Mouse (Mus musculus) kidney, adult 2 months (tissue): Measurements from ENCODE around the gene Plekho2. TPM values are rescaled to one million over a fixed set of nuclear protein-coding genes. Genes with fewer than 3 reads are reported as not detected.
A peak's percentile ranks its signal among the peaks of the same experiment; 100 is the strongest.

Source experiments
- DNase-seq: peaks from one replicate; pipeline ENCODE4 v3.0.0; 2021
- H3K27ac ChIP-seq: fragments of 200-500 bp; 2 replicates; pipeline ENCODE4 v1.5.1; 2012; ENCODE audit warnings: low read depth, low read length, control low read depth, inconsistent platforms; ENCODE audit not compliant: insufficient read depth
- H3K27me3 ChIP-seq: fragments of 200-500 bp; replicated peaks from 2 replicates; pipeline ENCODE4 v1.6.1; 2012; ENCODE audit warnings: mild to moderate bottlenecking, moderate library complexity, low read length, inconsistent platforms; ENCODE audit not compliant: control insufficient read depth, insufficient read depth
- H3K36me3 ChIP-seq: fragments of 200-500 bp; 2 replicates; pipeline ENCODE4 v1.6.1; 2012; ENCODE audit warnings: mild to moderate bottlenecking, moderate library complexity, low read length, inconsistent platforms; ENCODE audit not compliant: control insufficient read depth, insufficient read depth
- H3K4me1 ChIP-seq: fragments of 200-500 bp; 2 replicates; pipeline ENCODE4 v1.6.1; 2011; ENCODE audit warnings: low read length; ENCODE audit not compliant: control insufficient read depth, insufficient read depth
- H3K4me3 ChIP-seq: fragments of 200-500 bp; 2 replicates; pipeline ENCODE4 v1.5.1; 2011; ENCODE audit warnings: mild to moderate bottlenecking, low read depth, low read length, control low read depth; ENCODE audit not compliant: insufficient read depth
- CTCF ChIP-seq: fragments of 200-500 bp; conservative IDR thresholded peaks from 2 replicates; pipeline ENCODE4 v1.5.1; 2011; ENCODE audit warnings: low read depth, mild to moderate bottlenecking, control low read depth, low read length, moderate library complexity, mixed read lengths; ENCODE audit not compliant: insufficient read depth, insufficient read length
- POLR2A ChIP-seq: fragments of 200-500 bp; IDR thresholded peaks from one replicate; pipeline ENCODE4 v1.6.1; 2011; ENCODE audit warnings: low read depth, low read length, control low read depth
- WGBS: fragments of 180-500 bp; shearing (Covaris S2); methylation state at CpG from one replicate; pipeline ENCODE4 v1.1.7; 2018; 5-methylcytosine and 5-hydroxymethylcytosine counted together
- polyA plus RNA-seq: library from polyadenylated mRNA; depleted of rRNA; stranded (reverse); fragments of >200 nt; gene quantifications from 2 replicates; pipeline ENCODE4 v1.2.3, GENCODE M21; 2012; rRNA removed

Gene Plekho2
- polyA plus RNA-seq: 9.8 and 10.4 TPM in 2 replicates

DNA sequence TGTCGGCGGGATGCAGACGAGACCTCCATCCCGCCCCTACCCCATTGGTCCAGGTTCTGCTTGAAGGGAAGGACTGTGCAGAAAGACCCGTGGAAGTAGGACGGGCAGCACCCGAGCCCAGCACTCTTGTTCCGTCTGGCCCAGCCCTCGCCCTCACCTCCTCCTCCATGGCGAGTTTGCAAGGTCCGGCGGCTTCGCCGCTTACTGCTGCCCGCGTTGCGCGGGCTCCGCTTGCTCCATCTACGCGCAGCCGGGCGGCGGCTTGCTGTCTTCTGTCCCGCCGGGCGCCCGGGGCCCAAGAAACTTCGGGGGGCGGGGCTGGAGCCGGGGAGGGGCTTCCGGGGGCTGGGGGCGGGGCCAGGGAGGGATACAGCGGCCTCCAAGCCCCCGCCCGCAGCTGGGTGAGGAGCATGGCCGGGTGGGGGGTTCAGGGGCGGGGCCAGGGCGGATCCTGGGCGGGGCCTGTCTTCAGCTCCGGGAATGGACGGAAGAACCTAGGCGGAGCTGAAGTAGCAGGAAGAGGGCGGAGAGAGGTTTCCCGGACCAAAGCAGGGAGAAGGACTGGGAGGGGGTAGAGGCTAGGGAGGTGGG, at the start of gene Plekho2:
Plekho2 (minus strand) TSS at position 260 of the 591 bp plus-strand sequence.
- H3K27me3 ChIP-seq: no peaks in the 10 kb centered on the region
- peak within 1 kb of the TSS; percentile 67 for H3K4me3 ChIP-seq
- no peaks in the 10 kb centered on the region for H3K36me3 ChIP-seq
- DNase-seq: peak; percentile 97
- WGBS: under 1% methylated on average over 43 of the region's 45 CpGs
- peak within 1 kb of the TSS; percentile 68 for H3K27ac ChIP-seq
- peaks cover 6% of the 10 kb centered on the region; the same call in 1 of the 2 replicates for H3K4me1 ChIP-seq
- TF ChIP-seq POLR2A (no peak), CTCF (no peak)

DNA sequence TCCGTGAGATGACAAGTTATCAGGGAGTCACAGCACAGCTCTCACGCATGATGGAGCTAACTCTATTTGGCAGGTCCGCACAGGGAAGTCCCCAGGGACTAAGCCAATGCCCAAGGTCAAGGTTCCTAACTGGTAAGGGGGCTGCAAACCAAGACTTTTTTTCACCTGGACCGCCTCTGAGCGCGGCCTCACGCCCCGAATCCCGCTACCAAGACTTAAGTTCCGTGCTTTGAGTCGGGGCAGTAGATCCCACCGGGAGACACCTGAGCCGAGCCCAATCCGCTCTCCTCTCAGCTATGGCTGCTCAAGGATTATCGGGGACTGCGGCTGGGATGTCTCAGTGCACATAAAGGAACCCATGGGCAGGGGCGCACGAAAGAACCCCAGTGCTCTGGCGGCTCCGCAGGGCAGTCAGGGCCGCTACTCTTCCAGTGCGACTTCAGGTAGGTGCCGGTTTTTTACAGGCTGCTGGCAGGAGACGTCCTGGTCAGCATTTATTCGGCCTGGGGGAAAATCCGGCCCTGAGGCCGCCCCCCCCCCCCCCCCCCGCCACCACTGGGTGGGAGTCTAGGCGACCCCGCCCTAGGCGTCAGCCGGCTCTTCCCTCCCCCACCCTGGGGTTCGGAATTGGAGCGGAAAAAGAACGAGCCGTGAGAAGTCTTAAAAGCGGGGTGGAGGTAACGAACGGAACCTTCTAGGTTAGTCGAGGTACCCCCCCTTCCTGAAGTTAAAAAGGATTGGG, 49.4 kb upstream of the Plekho2 start, which contains the start of gene Rbpms2:
Rbpms2 (plus strand) TSS at position 624 of the 742 bp plus-strand sequence.
- Histone ChIP-seq H3K4me3 (peak within 1 kb of the TSS; percentile 85), H3K36me3 (no peaks in the 10 kb centered on the region), H3K27ac (peak within 1 kb of the TSS; percentile 96), H3K27me3 (no peaks in the 10 kb centered on the region), H3K4me1 (peaks cover 8% of the 10 kb centered on the region; the same call in 1 of the 2 replicates)
- TF ChIP-seq POLR2A (no peak), CTCF (no peak)
- 2% methylated on average over 40 of the region's 40 CpGs for WGBS
- peak; percentile 85 for DNase-seq

DNA sequence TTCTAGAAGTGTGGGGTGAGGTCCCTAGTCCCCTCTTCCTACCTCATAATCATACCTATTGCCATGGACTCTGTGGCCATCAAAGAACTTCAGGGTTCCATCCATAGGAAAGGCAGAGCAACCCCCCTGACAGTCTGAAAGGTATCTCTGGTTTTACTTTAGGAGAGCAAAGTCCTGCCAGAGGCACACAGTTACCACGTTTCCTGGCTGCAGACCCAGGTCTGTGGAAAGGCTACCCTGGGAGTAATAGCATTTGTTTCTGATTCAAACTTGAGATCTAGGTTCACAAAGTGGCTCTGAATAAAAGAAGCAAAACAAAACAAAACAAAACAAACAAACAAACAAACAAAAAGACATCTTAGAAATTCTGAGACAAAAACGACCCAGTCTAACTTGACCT, 44.4 kb upstream of the Plekho2 start:
- TF ChIP-seq CTCF (no peak), POLR2A (no peak)
- Histone ChIP-seq H3K36me3 (no peaks in the 10 kb centered on the region), H3K27ac (no peak overlapping the region), H3K27me3 (no peaks in the 10 kb centered on the region), H3K4me3 (no peak overlapping the region), H3K4me1 (peaks cover 21% of the 10 kb centered on the region; the same call in 1 of the 2 replicates)
- DNase-seq: peak; percentile 51
- WGBS: 68% methylated on average over 2 of the region's 2 CpGs

DNA sequence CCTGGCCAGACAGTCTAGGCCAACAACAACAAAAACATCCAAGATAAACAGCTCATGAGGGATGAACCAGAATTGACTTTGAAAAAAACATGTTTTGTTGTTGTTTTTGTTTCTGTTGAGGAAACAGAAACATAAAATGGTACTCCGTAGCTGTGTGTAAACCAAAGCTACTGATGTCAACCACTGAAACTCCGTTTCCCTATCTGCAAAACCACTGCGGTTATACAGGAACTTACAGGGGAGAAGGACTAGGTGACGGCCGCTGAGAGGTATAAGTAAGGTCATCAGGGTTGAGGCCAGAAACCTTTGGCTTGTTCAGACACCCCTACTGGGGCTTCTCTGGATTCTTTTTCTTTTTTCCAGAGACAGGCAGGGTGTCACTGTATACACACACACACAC, 43.0 kb upstream of the Plekho2 start:
- peak overlapping the region; percentile 24; the same call in 1 of the 2 replicates for H3K27ac ChIP-seq
- no peak overlapping the region for H3K4me3 ChIP-seq
- no peaks in the 10 kb centered on the region for H3K27me3 ChIP-seq
- peaks cover 17% of the 10 kb centered on the region; the same call in 1 of the 2 replicates for H3K4me1 ChIP-seq
- no peak for DNase-seq
- 69% methylated on average over 5 of the region's 5 CpGs for WGBS
- no peaks in the 10 kb centered on the region for H3K36me3 ChIP-seq
- TF ChIP-seq POLR2A (no peak), CTCF (no peak)

DNA sequence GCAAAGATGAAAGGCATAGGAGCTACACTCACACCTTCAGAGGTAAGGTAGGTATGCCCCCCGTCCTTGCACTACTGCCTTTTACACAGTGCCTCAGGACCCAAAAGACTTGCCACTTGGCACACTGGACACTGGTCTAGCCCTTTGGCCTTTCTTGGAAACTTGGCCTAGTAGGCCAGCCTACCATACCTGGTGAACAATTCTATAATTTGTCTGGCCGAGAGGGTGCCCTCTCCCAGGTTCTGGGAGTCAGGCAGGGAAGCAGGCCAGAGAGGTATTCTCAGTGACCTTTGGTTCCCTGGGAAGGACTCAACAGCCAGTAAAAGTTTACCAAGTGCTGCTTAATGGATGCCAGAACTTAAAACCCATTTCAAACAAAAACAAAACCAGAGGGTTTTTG, 41.8 kb upstream of the Plekho2 start:
- H3K27me3 ChIP-seq: no peaks in the 10 kb centered on the region
- H3K4me1 ChIP-seq: peaks cover 17% of the 10 kb centered on the region; the same call in 1 of the 2 replicates
- H3K27ac ChIP-seq: peak overlapping the region; percentile 55
- DNase-seq: peak; percentile 95
- no peaks in the 10 kb centered on the region for H3K36me3 ChIP-seq
- TF ChIP-seq CTCF (no peak), POLR2A (no peak)
- 57% methylated on average over 2 of the region's 2 CpGs for WGBS
- H3K4me3 ChIP-seq: no peak overlapping the region

DNA sequence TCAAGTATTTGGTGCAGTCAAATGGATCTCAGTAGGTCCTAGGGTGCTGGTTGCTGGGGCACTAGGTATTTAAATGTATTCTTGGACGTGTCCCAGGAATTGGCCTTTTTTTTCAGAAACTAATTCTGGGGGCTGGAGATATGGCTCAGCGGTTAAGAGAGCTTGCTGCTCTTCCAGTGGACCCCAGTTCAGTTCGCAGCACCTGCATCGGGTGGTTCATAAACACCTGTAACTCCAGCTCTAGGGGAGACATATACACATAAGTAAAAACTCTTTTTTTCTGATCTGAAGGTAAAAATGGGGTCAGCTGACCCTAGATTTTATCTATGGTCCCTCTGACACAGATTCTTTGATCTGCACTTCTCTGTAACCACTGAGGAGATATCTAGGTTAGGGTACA, 41.4 kb upstream of the Plekho2 start:
- Histone ChIP-seq H3K27ac (peak overlapping the region; percentile 55), H3K36me3 (no peaks in the 10 kb centered on the region), H3K27me3 (no peaks in the 10 kb centered on the region), H3K4me1 (peaks cover 17% of the 10 kb centered on the region; the same call in 1 of the 2 replicates), H3K4me3 (no peak overlapping the region)
- no peak for DNase-seq
- 89% methylated on average over 4 of the region's 4 CpGs for WGBS
- TF ChIP-seq POLR2A (no peak), CTCF (no peak)

DNA sequence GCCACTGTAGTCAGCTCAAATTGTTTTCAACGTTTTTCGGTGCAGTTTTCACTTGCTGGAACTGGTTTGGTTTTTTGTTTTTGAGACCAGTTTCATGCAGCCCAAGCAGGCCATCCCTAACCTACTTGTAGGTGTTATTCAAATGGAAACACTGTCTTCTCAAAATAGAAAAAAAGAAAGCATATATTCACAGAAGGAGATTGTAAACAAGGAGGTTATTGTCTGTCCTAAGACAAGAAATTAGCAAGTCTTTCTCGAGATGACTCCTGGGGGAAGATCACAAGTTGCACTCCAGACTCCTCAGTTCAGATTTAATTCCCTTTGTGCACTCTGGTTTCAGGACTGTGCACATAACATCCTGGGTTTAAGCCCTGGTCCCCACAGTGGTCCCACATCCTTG, 39.5 kb upstream of the Plekho2 start:
- no peak overlapping the region for H3K4me3 ChIP-seq
- 70% methylated on average over 3 of the region's 3 CpGs for WGBS
- H3K27ac ChIP-seq: no peak overlapping the region
- no peak for TF ChIP-seq CTCF
- TF ChIP-seq POLR2A: no peak
- H3K27me3 ChIP-seq: no peaks in the 10 kb centered on the region
- no peaks in the 10 kb centered on the region for H3K36me3 ChIP-seq
- no peak for DNase-seq
- H3K4me1 ChIP-seq: peaks cover 17% of the 10 kb centered on the region; the same call in 1 of the 2 replicates
